Mouse (Mus musculus) ES-E14 (cell line): ENCODE data around the gene Pak6. TPM values are rescaled to one million over a fixed set of nuclear protein-coding genes. Genes with fewer than 3 reads are reported as not detected.

Experiments
- DNase-seq: peaks from one replicate; pipeline ENCODE4 v3.0.0-alpha.2; 2013; ENCODE audit warnings: low read depth, low spot score
- H3K27ac ChIP-seq: 2 replicates; pipeline ENCODE4 v1.5.1; 2012; ENCODE audit warnings: low read depth, mild to moderate bottlenecking, low read length, moderate library complexity, mixed read lengths; ENCODE audit not compliant: poor library complexity, insufficient read depth, severe bottlenecking
- H3K36me3 ChIP-seq: 2 replicates; pipeline ENCODE4 v1.6.1; 2012; ENCODE audit warnings: mild to moderate bottlenecking, low read length, moderate library complexity, mixed read lengths; ENCODE audit not compliant: control insufficient read depth, poor library complexity, insufficient read depth, severe bottlenecking
- H3K4me1 ChIP-seq, 2 experiments: fragments of 150-350 bp in 1 of 2; sonication (generic) in 1 of 2; 2 replicates each; pipeline ENCODE4 v1.6.1; 2012; ENCODE audit warnings: low read length in 2 of 2, mild to moderate bottlenecking in 1 of 2, mixed read lengths in 1 of 2; ENCODE audit not compliant: control insufficient read depth in 2 of 2, insufficient read depth in 2 of 2, poor library complexity in 1 of 2
- H3K4me3 ChIP-seq, 2 experiments: fragments of 150-350 bp in 1 of 2; sonication (generic) in 1 of 2; 2 replicates each; pipeline ENCODE4 v1.5.1; 2012; ENCODE audit warnings: low read length in 2 of 2, low read depth in 1 of 2, mild to moderate bottlenecking in 1 of 2, mixed read lengths in 1 of 2; ENCODE audit not compliant: insufficient read depth in 1 of 2, poor library complexity in 1 of 2, severe bottlenecking in 1 of 2
- H3K9ac ChIP-seq: 2 replicates; pipeline ENCODE4 v1.6.1; 2012; ENCODE audit warnings: low read depth, mild to moderate bottlenecking, low read length, mixed read lengths; ENCODE audit not compliant: poor library complexity, insufficient read depth, severe bottlenecking
- H3K9me3 ChIP-seq: fragments of 150-350 bp; sonication (generic); 2 replicates; pipeline ENCODE4 v1.6.1; 2012; ENCODE audit warnings: low read depth, mild to moderate bottlenecking, low read length; ENCODE audit not compliant: control insufficient read depth, insufficient read depth
- CHD2 ChIP-seq: IDR thresholded peaks from 2 replicates; pipeline ENCODE4 v1.6.1; 2014; ENCODE audit warnings: mild to moderate bottlenecking, low read depth, low read length, inconsistent platforms
- HCFC1 ChIP-seq: IDR thresholded peaks from 2 replicates; pipeline ENCODE4 v1.6.1; 2012; ENCODE audit warnings: low read length, inconsistent platforms, borderline replicate concordance; ENCODE audit not compliant: insufficient read depth
- MAFK ChIP-seq: IDR thresholded peaks from 2 replicates; pipeline ENCODE4 v1.6.1; 2014; ENCODE audit warnings: mild to moderate bottlenecking, low read depth, low read length, inconsistent platforms; ENCODE audit not compliant: insufficient read depth
- ZC3H11A ChIP-seq: IDR thresholded peaks from 2 replicates; pipeline ENCODE4 v1.6.1; 2012; ENCODE audit warnings: low read depth, mild to moderate bottlenecking, inconsistent platforms, low read length, borderline replicate concordance
- ZNF384 ChIP-seq: IDR thresholded peaks from 2 replicates; pipeline ENCODE4 v1.6.1; 2012; ENCODE audit warnings: low read depth, low read length, inconsistent platforms
- in situ Hi-C, 2 experiments: fragments of 600-800 bp; cut with MboI; formaldehyde crosslinking; loops; one replicate each; pipeline ENCODE4 v1.15.1; 2025; ENCODE audit warnings: low sequenced_read_pairs in 2 of 2, inconsistent platforms in 1 of 2; ENCODE audit not compliant: unreplicated experiment in 2 of 2
- total RNA-seq: library from RNA; depleted of rRNA; stranded (reverse); fragments of 300-350 nt; gene quantifications from 2 replicates; pipeline ENCODE4 v1.2.3, GENCODE M21; 2012

Pak6 gene
- total RNA-seq, 1 experiment = 0.85 TPM

DNA sequence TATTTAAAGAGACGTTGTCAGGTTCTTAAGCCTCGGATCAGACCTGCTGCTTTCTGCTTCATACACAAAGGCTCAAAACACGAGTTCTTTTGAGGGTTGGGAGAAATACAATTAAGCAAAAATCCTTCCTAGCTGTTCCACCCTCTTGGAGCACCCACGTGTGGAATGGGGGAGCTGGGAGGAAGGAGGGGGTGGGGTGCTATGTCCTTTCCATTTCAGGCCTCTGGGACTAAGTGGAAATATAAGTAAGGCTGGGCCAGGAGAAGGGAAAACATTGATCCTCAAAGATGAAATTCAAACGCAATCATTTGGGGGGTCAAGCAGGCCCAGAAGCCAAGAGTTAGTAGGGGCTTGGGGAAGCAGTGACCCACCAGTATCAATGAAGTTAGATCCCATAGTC is 38.1 kb downstream of the Pak6 start:
- H3K9me3 ChIP-seq = no peaks in the 10 kb centered on the region
- in situ Hi-C loops = loop anchor here in 1 of 2 experiments (5.0 kb wide), 1 partner anchor 191 kb away; no protein-coding TSS in a partner anchor
- no peak for DNase-seq
- no peak overlapping the region for H3K27ac ChIP-seq
- TF ChIP-seq CHD2 (no peak), ZC3H11A (no peak), HCFC1 (no peak), ZNF384 (no peak), MAFK (no peak)
- H3K36me3 ChIP-seq = no peaks in the 10 kb centered on the region
- no peak overlapping the region for H3K9ac ChIP-seq
- peaks cover 0 to 11% of the 10 kb centered on the region in 2 experiments; a peak in 1 of 4 replicates for H3K4me1 ChIP-seq
- H3K4me3 ChIP-seq = no peak overlapping the region

DNA sequence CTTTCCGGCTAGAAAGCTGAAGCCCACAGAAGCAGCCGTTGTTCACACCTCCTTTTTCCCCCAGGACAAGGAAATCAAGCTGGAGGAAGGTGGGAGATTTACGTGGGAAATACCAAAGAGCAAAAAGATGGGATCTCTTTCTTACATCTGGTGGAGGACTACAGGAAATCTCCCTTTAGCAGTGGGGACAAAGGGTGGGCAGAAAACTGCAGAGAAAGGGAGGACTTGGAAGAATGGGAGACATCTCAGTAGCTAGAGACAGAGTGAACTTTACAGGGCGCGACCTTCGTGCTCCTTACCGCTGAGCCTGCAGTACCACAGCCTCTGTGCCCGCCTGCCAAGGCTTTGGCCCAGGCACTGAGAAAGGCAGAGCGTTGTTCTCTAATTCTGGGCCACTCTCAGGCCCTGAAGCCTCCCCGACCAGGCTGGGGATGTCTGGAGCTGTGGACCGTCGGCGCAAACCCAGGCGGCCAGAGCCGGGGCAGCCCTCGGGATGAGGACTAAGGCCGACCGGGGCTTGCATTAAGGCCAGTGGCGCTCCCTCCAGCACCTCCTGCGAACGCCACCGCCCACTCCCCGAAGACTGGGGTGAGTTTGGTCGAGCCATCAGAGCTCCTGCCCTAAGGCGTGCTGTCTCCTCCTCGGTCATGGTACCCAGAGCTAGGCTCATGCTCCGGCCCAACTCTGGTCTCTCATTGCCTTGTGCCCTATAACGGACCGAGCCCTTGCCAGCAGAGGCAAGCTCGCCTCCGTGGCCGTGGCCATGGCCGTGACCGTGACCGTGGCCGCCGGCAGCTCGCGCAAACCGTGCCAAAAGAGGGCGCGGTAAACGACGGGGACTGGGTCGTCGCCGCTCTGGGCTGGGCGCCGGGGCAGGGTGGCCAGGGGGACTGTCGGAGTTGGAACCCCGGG is 39.1 kb downstream of the Pak6 start:
- H3K4me3 ChIP-seq = peak overlapping the region; percentile 50 to 55; a peak in 3 of 4 replicates

DNA sequence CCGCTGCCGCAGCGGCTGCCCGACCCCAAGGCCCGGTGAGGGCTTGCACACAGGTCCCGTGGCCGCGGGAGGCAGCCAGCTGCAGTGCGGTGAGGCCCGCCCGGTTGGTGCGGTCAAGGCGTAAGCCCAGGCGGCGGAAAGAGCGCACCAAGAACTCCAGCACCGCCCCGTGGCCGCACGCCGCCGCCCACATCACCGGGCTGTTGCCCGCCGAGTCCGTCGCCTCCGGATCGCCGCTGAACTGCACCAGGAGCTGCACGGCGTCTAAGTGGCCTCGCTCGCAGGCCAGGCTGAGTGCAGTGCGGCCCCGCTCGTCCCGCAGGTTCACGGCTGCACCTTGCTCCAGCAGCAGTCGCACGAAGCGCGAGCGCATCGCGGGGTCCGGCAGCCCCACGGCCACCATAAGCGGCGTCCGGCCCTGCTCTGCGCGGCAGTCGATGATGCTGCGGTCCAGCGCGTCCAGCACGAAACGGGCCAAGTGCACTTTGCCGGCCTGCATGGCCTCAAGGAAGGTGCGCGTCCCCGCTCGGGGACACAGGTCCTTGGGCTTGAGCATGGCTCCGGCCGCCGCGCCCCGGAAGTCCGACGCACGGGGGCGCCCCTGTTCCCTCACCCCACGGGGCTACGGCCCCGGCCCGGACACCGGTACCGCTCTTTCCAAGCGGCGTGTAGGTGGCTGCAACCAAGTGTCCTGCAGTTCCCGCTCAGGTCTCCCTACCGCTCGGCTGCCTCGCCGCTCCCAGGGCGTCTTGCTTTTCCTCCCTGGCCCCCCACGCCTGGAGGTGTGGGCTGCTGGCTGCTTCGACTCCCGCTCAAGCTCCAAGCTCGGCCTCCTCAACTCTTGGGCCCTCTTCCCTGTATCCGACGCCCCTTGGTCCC is 40.0 kb downstream of the Pak6 start:
- DNase-seq = no peak
- peak overlapping the region; percentile 50 to 55 for H3K4me3 ChIP-seq
- in situ Hi-C loops = loop anchor here in 1 of 2 experiments (5.0 kb wide), 1 partner anchor 189 kb away; no protein-coding TSS in a partner anchor

More for the DNA sequence above, 39.1 kb downstream of the Pak6 start:
- Histone ChIP-seq H3K9me3 (no peaks in the 10 kb centered on the region), H3K9ac (no peak overlapping the region), H3K36me3 (no peaks in the 10 kb centered on the region), H3K27ac (no peak overlapping the region), H3K4me1 (peaks cover 0 to 11% of the 10 kb centered on the region in 2 experiments; a peak in 1 of 4 replicates)
- TF ChIP-seq MAFK = no peak
- no peak for TF ChIP-seq ZNF384
- no peak for TF ChIP-seq CHD2
- TF ChIP-seq ZC3H11A = no peak
- no peak for TF ChIP-seq HCFC1
- in situ Hi-C loops = loop anchor here in 1 of 2 experiments (5.0 kb wide), 1 partner anchor 190 kb away; no protein-coding TSS in a partner anchor
- DNase-seq = no peak

More for the DNA sequence above, 40.0 kb downstream of the Pak6 start:
- no peak overlapping the region for H3K27ac ChIP-seq
- peaks cover 0 to 11% of the 10 kb centered on the region in 2 experiments; a peak in 1 of 4 replicates for H3K4me1 ChIP-seq
- H3K36me3 ChIP-seq = no peaks in the 10 kb centered on the region
- 0 out of 2 replicates have a peak overlapping the region, but pooled peaks have one; percentile 3 for H3K9ac ChIP-seq
- TF ChIP-seq CHD2 (no peak), ZC3H11A (no peak), ZNF384 (no peak), MAFK (no peak), HCFC1 (no peak)
- no peaks in the 10 kb centered on the region for H3K9me3 ChIP-seq
